Mouse (Mus musculus) cerebellum, adult (tissue): ENCODE measurements around the gene Slc7a6os.
"Not testable (repeated sequence)": the region's sequence is repeated elsewhere in the genome, so short reads cannot be mapped to it uniquely, and the experiment has no call there.

ENCODE experiments used
- ATAC-seq: cut with Nextera tagmentation; 2 replicates; pipeline ENCODE4 v1.9.2; 2017; ENCODE audit warnings: mild to moderate bottlenecking, moderate library complexity, mixed read lengths; ENCODE audit not compliant: insufficient number of reproducible peaks, low FRiP score, low TSS enrichment

The Slc7a6os gene

GRCm38 (mm10) chr8:106210821-106211345 lies at the start of gene Slc7a6os, which contains the start of gene Prmt7:
Slc7a6os (minus strand) TSS chr8:106210935.
Prmt7 (plus strand) TSS chr8:106210936.
- peak; percentile 96 for ATAC-seq

- peak; percentile 67; the same call in 1 of the 2 replicates for ATAC-seq
Observed at GRCm38 (mm10) chr8:106259579-106260255, 49.0 kb upstream of the Slc7a6os start.

DNA sequence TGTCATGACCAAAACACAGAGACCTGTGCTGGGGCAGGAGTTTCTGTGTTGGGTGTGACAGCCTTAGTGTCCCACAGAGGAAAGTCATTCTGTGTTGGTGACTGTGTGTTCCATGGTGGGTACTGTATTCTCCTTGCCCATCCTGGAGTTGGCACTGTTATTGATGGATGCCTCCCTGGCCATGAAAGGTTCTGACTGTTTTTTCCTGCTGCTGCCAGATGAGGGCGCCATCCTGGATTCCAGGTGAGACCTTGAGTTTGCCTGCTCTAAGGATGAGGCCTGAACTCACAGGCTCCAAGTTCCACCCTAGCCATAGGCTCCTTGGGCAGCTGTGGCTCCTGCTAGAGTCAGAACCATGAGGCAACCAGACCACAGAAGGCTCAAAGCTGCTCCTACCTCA lies 47.4 kb upstream of the Slc7a6os start:
- ATAC-seq, result no peak

DNA sequence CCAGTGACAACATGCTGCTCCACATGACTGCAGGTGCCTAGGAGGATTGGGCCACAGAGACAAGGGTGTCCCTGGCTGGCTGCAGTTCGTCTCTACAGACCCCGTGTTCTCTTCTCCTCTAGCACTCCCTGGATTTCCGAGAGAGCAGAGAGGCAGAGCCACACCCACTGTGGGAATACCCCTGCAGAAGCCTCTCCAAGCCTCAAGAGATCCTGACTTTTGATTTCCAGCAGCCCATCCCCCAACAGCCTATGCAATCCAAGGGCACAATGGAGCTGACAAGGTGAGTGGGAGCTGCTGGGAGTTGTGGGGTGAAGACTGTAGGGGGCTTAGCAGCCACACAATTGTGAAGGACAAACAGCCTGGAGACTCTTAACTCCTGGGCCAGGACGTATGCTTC lies 39.5 kb upstream of the Slc7a6os start:
- no peak for ATAC-seq

GRCm38 (mm10) chr8:106237106-106237505 lies 26.4 kb upstream of the Slc7a6os start:
- ATAC-seq, result no peak

- no peak for ATAC-seq
Observed at GRCm38 (mm10) chr8:106234567-106235261, 24.0 kb upstream of the Slc7a6os start.

DNA sequence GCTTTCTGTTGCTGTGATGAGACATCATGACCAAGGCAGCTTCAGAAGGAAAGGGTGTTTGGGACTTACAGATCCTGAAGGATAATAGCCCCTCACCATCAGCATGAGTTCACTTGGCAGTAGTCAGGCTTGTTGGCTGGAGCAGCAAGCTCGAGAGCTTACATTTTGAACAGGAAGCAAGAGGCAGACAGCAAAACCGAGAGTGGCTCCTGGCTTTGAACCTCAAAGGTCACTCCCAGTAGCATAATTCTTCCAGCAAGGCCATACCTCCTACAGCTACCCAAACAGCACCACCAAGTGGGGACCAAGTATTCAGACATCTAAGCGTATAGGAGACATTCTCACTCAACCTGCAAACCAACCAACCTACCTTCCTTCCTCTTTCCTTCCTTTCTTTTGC lies 22.0 kb upstream of the Slc7a6os start:
- no peak for ATAC-seq

- ATAC-seq, result no peak
Observed at GRCm38 (mm10) chr8:106231536-106231935, 20.8 kb upstream of the Slc7a6os start.

DNA sequence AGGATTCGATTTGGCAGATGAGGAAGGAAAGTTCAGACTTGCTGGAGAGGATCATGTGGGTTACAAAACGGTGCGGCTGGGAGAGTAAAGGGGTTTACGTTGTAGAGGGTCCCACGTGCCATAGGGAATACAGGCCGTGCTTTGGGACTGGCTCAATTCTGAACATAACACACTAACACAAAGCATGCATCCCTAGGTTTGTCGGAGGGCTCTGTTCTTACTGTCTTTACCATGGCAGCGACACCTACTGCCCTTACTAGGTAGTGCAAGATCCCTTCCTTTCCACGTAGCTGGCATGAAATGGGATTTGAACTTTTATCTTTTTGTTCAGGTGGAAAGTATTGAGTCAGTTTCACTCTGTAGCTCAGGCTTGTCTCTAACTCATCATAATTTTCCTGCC lies 15.9 kb upstream of the Slc7a6os start:
- peak; percentile 45; the same call in 1 of the 2 replicates for ATAC-seq

- no peak for ATAC-seq
Observed at GRCm38 (mm10) chr8:106219620-106220019, 8.9 kb upstream of the Slc7a6os start.

DNA sequence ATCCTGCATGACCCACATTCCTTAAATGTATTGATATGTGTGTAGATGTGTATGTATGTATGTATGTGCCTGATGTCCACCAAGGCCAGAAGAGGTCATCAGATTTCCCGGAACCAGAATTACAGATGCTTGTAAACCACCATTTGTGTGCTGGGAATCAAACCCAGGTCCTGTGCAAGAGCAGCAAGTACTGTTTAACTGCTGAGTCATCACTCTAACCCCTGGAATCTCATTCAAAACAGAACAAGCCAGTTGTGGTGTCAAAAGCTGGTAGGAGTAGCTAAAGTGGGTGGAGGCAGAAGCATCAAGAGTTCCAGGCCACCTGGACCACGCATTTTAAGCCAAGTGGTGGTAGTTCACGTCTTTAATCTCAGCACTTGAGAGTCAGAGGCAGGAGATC lies 3.2 kb upstream of the Slc7a6os start:
- ATAC-seq, result no peak

DNA sequence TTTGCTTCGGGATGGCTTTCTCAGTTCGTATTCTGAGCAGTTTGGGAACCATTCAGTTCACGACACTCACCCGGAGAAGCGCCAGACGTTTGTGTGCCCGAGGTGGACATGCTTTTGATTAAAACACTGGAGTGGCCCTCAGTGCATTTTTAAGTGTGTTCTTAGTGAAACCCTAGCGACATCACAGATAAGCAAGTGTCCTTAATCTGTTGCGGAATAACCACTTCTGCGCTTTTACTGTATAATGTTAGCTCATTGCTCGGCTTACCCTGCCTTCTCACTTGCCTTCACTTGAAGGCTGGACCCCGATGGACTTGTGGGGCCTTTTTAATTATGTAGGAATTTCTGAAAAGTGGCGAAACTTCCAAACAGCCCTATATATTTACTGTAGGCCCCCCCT lies 686 bp upstream of the Slc7a6os start:
- no peak for ATAC-seq

- ATAC-seq, result peak; percentile 18; the same call in 1 of the 2 replicates
Observed at GRCm38 (mm10) chr8:106210035-106210731, 552 bp downstream of the Slc7a6os start.

- not testable (repeated sequence) for ATAC-seq
Observed at GRCm38 (mm10) chr8:106199596-106199995, 11.1 kb downstream of the Slc7a6os start.

GRCm38 (mm10) chr8:106198741-106199140 lies 12.0 kb downstream of the Slc7a6os start:
- ATAC-seq, result no peak

DNA sequence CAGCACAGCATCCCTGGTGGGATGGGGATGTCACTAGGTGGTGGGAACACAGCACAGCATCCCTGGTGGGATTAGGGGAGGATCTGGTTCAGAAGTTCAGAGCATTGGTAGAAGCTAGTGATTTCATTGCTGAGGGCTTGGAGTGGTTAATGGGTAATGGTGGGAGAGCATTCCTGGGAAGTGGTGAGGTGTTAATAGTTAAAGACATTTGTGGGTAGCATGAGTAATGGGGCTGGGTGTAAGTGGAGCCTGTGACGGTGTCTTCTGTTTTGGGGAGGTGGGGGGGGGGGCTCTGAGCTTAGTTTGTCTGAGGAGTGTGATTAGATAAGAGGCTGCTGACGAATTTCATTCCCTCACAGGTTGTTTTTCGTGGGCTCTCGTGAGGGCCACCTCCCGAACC lies 16.7 kb downstream of the Slc7a6os start:
- no peak for ATAC-seq

- ATAC-seq, result no peak
Observed at GRCm38 (mm10) chr8:106193162-106193561, 17.6 kb downstream of the Slc7a6os start.

- ATAC-seq, result no peak
Observed at GRCm38 (mm10) chr8:106191639-106192038, 19.1 kb downstream of the Slc7a6os start.

- ATAC-seq, result no peak
Observed at GRCm38 (mm10) chr8:106189162-106189561, 21.6 kb downstream of the Slc7a6os start.

- no peak for ATAC-seq
Observed at GRCm38 (mm10) chr8:106186394-106186793, 24.3 kb downstream of the Slc7a6os start.
